In the genomic region with DNA sequence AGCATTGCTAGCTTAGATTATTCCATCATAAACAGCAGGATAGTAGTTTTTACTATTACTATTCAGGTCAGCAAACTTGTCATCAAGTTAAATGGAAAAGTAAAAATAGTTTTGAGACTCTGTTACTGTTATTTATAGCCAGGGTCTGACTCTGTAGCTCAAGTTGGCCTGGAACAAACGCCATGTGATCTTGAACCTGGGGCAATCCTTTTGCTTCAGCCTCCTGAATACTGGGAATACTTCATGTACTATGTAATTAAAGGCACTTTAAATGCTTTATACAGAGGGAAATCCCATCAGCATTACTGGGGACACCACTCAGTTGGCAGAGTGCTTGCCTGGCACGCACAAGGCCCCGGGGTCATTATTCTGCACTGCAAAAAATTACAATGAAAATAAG, we compare ENCODE assay signal across 29 mouse cellular contexts. TPM values are rescaled to one million over a fixed set of nuclear protein-coding genes. Genes with fewer than 3 reads are reported as not detected.
DNase-seq lines count a peak whose midpoint lies in the region; ATAC-seq lines count a peak whose summit lies in the region.
"Had no signal": no experiment of that assay in that cellular context is flagged by ENCODE, and none has a peak within 500 bp of the region (broad histone marks: within the 10 kb centered on the region; RNA-seq: fewer than 3 reads in every experiment).

No protein-coding gene starts in this region.

- no peak overlapping the region for H3K4me2 ChIP-seq in heart, embryonic 13.5 days
- H3K4me2 ChIP-seq in heart, embryonic 16.5 days (ENCODE audit: low read depth, low read length), result no peak overlapping the region
- H3K4me2 ChIP-seq: embryonic facial prominence, embryonic 13.5 days; forebrain, embryonic 12.5 days; forebrain, embryonic 15.5 days; hindbrain, embryonic 13.5 days; intestine, embryonic 15.5 days had no signal

- ATAC-seq in heart, embryonic 13.5 days (ENCODE audit: extremely low read depth, insufficient number of reproducible peaks, low FRiP score, low TSS enrichment), result no peak
- ATAC-seq in heart, embryonic 16.5 days (replicated peaks; ENCODE audit: extremely low read depth, insufficient read depth, low FRiP score), result peak; percentile 41
- ATAC-seq: activated CD4-positive, CD25-positive, alpha-beta regulatory T cell, adult 4 months; CD4-positive, CD25-positive, alpha-beta regulatory T cell, adult 4 months; forebrain, embryonic 15.5 days; hindbrain, embryonic 16.5 days; intestine, embryonic 15.5 days had no signal

- no peak overlapping the region for H3K9ac ChIP-seq in heart, embryonic 13.5 days
- H3K9ac ChIP-seq in heart, embryonic 16.5 days (ENCODE audit: low read length), result no peak overlapping the region
- H3K9ac ChIP-seq: embryonic facial prominence, embryonic 13.5 days; forebrain, embryonic 12.5 days; forebrain, embryonic 15.5 days; hindbrain, embryonic 13.5 days; intestine, embryonic 15.5 days had no signal

- no peak overlapping the region for H3K27ac ChIP-seq in heart, embryonic 10.5 days
- H3K27ac ChIP-seq in heart, embryonic 13.5 days (replicated peaks), result peak overlapping the region; percentile 30; the same call in 1 of the 2 replicates
- peak overlapping the region; percentile 55 for H3K27ac ChIP-seq in heart, embryonic 16.5 days (ENCODE audit: low read length)
- H3K27ac ChIP-seq: embryonic facial prominence, embryonic 10.5 days; embryonic facial prominence, embryonic 13.5 days; forebrain, embryonic 12.5 days; forebrain, embryonic 15.5 days; hindbrain, embryonic 10.5 days; hindbrain, embryonic 13.5 days; intestine, embryonic 15.5 days had no signal

- H3K27me3 ChIP-seq in heart, embryonic 10.5 days (ENCODE audit: insufficient read depth, poor library complexity, severe bottlenecking), result no peaks in the 10 kb centered on the region
- H3K27me3 ChIP-seq in heart, embryonic 13.5 days (replicated peaks), result no peaks in the 10 kb centered on the region
- no peaks in the 10 kb centered on the region for H3K27me3 ChIP-seq in heart, embryonic 16.5 days (ENCODE audit: control insufficient read depth, insufficient read depth, low read length)
- H3K27me3 ChIP-seq: embryonic facial prominence, embryonic 13.5 days; forebrain, embryonic 12.5 days; forebrain, embryonic 15.5 days; hindbrain, embryonic 13.5 days; intestine, embryonic 15.5 days had no signal

- WGBS in heart, embryonic 10.5 days, result 88% methylated on average over 3 of the region's 3 CpGs
- WGBS in heart, embryonic 13.5 days, result 74% methylated on average over 3 of the region's 3 CpGs
- WGBS in heart, embryonic 16.5 days, result 62% methylated on average over 3 of the region's 3 CpGs

- H3K9me3 ChIP-seq in heart, embryonic 10.5 days, result no peaks in the 10 kb centered on the region
- no peaks in the 10 kb centered on the region for H3K9me3 ChIP-seq in heart, embryonic 13.5 days
- H3K9me3 ChIP-seq in heart, embryonic 16.5 days (replicated peaks; ENCODE audit: control insufficient read depth, low read length), result no peaks in the 10 kb centered on the region
- H3K9me3 ChIP-seq: embryonic facial prominence, embryonic 10.5 days; embryonic facial prominence, embryonic 13.5 days; forebrain, embryonic 12.5 days; forebrain, embryonic 15.5 days; hindbrain, embryonic 10.5 days; hindbrain, embryonic 13.5 days; intestine, embryonic 15.5 days had no signal

- intact Hi-C loops in heart, postnatal 14 days (cut with DNase I), result no loop called here
- intact Hi-C loops in heart, postnatal 36 days (cut with DNase I), result no loop called here

- no peaks in the 10 kb centered on the region for H3K4me1 ChIP-seq in heart, embryonic 10.5 days
- H3K4me1 ChIP-seq in heart, embryonic 13.5 days, result no peaks in the 10 kb centered on the region
- H3K4me1 ChIP-seq in heart, embryonic 16.5 days (ENCODE audit: control insufficient read depth, insufficient read depth, low read length), result 0 out of 2 replicates have a peak, but pooled peaks cover 4% of the 10 kb centered on the region
- H3K4me1 ChIP-seq: embryonic facial prominence, embryonic 10.5 days; embryonic facial prominence, embryonic 13.5 days; forebrain, embryonic 12.5 days; forebrain, embryonic 15.5 days; hindbrain, embryonic 10.5 days; hindbrain, embryonic 13.5 days; intestine, embryonic 15.5 days had no signal

- DNase-seq in heart, adult 11 months, result peak; percentile 92
- no peak for DNase-seq in heart, embryonic 10.5 days (ENCODE audit: low spot score)
- no peak for DNase-seq in heart, postnatal 14 days
- no peak for DNase-seq in heart, postnatal 36 days
- DNase-seq in skeletal muscle tissue, adult 2 months (ENCODE audit: low read depth, low spot score), result peak; percentile 18
- no peak for DNase-seq in frontal cortex, postnatal 36 days (ENCODE audit: low spot score in 2 of 2)
- DNase-seq: adrenal gland, adult 8-10 months; adrenal gland, postnatal 25 days; cerebellum, adult 11-12 months; cerebellum, adult 8-10 months; cerebellum, postnatal 10 days; cerebellum, postnatal 36 days; embryo, embryonic 11 days; gastrocnemius, postnatal 10 days; kidney, adult 18-20 months; kidney, adult 9 months had no signal

- H3K36me3 ChIP-seq in heart, embryonic 10.5 days, result peaks cover 95% of the 10 kb centered on the region
- H3K36me3 ChIP-seq in heart, embryonic 13.5 days, result peaks cover 97% of the 10 kb centered on the region
- H3K36me3 ChIP-seq in heart, embryonic 16.5 days (ENCODE audit: control insufficient read depth, insufficient read depth), result peaks cover 69% of the 10 kb centered on the region

- H3K4me3 ChIP-seq in heart, embryonic 10.5 days, result no peak overlapping the region
- no peak overlapping the region for H3K4me3 ChIP-seq in heart, embryonic 13.5 days
- H3K4me3 ChIP-seq in heart, embryonic 16.5 days (ENCODE audit: low read length), result no peak overlapping the region
- H3K4me3 ChIP-seq: embryonic facial prominence, embryonic 10.5 days; embryonic facial prominence, embryonic 13.5 days; erythroblast, embryonic 14.5 days; forebrain, embryonic 12.5 days; forebrain, embryonic 15.5 days; hindbrain, embryonic 10.5 days; hindbrain, embryonic 13.5 days; intestine, embryonic 15.5 days had no signal

RNA-seq across cellular contexts. Expression of gene 1810010H24Rik, which starts 37.6 kb away (rescaled TPM):
- polyA plus RNA-seq in heart, embryonic 10.5 days (2016; fragmentation: Nextera tagmentation; extraction: Ambion mirVana), result 1.7 and 2.0 TPM in 2 replicates
- 1.9 and 2.0 TPM in 2 replicates for polyA plus RNA-seq in heart, embryonic 13.5 days (2015; fragmentation: Nextera tagmentation; extraction: Ambion mirVana)
- 1 to 10 TPM; 1.8 to 2.7 TPM for total RNA-seq in heart, postnatal 14 days (2021)
- 1.6 and 3.7 TPM in 2 replicates for polyA plus RNA-seq in heart, embryonic 16.5 days (2015; fragmentation: Nextera tagmentation; extraction: Ambion mirVana)
- total RNA-seq in heart, postnatal 36 days (2021), result 1 to 10 TPM; 2.0 to 2.3 TPM
- polyA plus RNA-seq: erythroblast, embryonic 14.5 days had no signal

Comparison
In these comparisons a context has a peak if more than half of its experiments do, and no peak if none do; other contexts are left out.
1. DNase-seq: peak in heart, adult 11 months (single experiment) and skeletal muscle tissue, adult 2 months (single experiment); none in heart, embryonic 10.5 days (single experiment), heart, postnatal 14 days (0 of 2), heart, postnatal 36 days (0 of 2) and frontal cortex, postnatal 36 days (0 of 2).